Mouse (Mus musculus): ENCODE data around the gene Msn. TPM values are rescaled to one million over a fixed set of nuclear protein-coding genes. Genes with fewer than 3 reads are reported as not detected.

Gene Msn
- polyA plus RNA-seq, 1 experiment = 43.5 TPM

GRCm38 (mm10) chrX:96117366-96117765, 21.5 kb downstream of the Msn start:
- no peak for TF ChIP-seq POLR2A (IDR thresholded peaks at IDR 0.05; ENCODE audit: borderline replicate concordance, extremely low read depth, insufficient read depth, insufficient read length, poor library complexity, severe bottlenecking)
- TF ChIP-seq CTCF (IDR thresholded peaks at IDR 0.05; ENCODE audit: borderline replicate concordance, extremely low read depth, insufficient read depth, insufficient read length) = no peak
- DNase-seq (ENCODE audit: low read depth) = no peak

DNA sequence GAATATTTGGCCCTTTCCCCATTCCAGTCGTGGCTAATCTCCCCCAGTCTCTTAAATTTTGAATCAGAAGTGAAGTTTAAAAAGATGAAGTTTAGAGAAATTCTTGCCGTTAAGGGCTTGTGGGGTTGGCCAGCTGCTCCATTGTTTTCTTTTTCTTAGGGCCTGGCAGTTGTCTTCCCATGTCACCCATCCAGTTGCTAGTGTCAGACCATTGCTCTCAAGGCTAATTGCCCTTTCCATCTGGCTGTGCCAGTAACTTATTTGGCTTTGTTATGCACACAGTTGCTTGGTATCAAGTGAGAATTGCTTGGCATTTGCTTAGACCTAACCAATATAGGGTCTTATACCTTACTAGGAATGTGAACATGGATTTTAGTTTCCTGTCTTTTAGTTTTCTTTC, 24.2 kb downstream of the Msn start:
- TF ChIP-seq CTCF (IDR thresholded peaks at IDR 0.05; ENCODE audit: borderline replicate concordance, extremely low read depth, insufficient read depth, insufficient read length) (no peak), POLR2A (IDR thresholded peaks at IDR 0.05; ENCODE audit: borderline replicate concordance, extremely low read depth, insufficient read depth, insufficient read length, poor library complexity, severe bottlenecking) (no peak)
- no peak for DNase-seq (ENCODE audit: low read depth)

DNA sequence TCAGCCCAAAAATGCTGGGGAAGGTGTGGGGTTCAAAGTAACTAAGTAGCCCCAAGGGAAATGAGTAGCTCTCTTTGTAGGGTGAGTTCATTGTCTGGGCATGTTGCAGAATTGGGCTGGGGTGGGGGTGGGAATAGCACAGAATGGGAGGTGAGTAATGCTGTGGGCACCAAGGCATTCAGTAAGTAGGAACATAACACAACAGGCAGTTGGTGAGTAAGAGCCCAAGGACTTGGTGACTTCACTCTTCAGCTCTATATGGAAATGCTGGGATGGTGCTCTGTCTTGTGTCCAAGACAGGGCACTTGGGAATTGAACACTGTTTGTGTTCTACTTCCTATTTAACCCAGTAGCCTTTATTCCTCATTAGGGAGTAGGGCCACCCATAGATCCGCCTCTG, 26.1 kb downstream of the Msn start:
- TF ChIP-seq CTCF (IDR thresholded peaks at IDR 0.05; ENCODE audit: borderline replicate concordance, extremely low read depth, insufficient read depth, insufficient read length) (no peak), POLR2A (IDR thresholded peaks at IDR 0.05; ENCODE audit: borderline replicate concordance, extremely low read depth, insufficient read depth, insufficient read length, poor library complexity, severe bottlenecking) (no peak)
- no peak for DNase-seq (ENCODE audit: low read depth)

- DNase-seq (ENCODE audit: low read depth) = no peak
- TF ChIP-seq POLR2A (IDR thresholded peaks at IDR 0.05; ENCODE audit: borderline replicate concordance, extremely low read depth, insufficient read depth, insufficient read length, poor library complexity, severe bottlenecking) (no peak), CTCF (IDR thresholded peaks at IDR 0.05; ENCODE audit: borderline replicate concordance, extremely low read depth, insufficient read depth, insufficient read length) (no peak)
These were observed 31.0 kb downstream of the Msn start for GRCm38 (mm10) chrX:96126803-96127202.

DNA sequence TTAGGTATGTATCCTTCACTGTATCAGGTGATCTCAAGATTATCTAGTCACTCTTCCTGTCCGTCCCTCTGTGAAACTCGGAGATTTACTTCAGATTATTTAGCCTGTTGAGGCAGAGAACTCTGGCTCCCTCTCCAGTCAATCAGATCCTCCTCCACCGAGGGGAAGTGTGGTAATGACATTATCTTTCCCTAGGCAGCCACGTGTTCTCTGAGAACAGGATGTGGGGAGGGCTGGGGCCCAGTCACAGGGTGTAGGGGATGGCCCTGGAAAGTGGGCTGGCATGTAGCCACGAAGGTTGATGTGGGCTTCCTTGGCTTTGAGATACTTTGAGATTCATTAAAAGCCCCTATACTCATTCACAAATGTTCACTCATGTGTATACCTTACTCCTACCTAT, 34.3 kb downstream of the Msn start:
- no peak for DNase-seq (ENCODE audit: low read depth)
- TF ChIP-seq CTCF (IDR thresholded peaks at IDR 0.05; ENCODE audit: borderline replicate concordance, extremely low read depth, insufficient read depth, insufficient read length) = no peak
- TF ChIP-seq POLR2A (IDR thresholded peaks at IDR 0.05; ENCODE audit: borderline replicate concordance, extremely low read depth, insufficient read depth, insufficient read length, poor library complexity, severe bottlenecking) = no peak

- TF ChIP-seq POLR2A (IDR thresholded peaks at IDR 0.05; ENCODE audit: borderline replicate concordance, extremely low read depth, insufficient read depth, insufficient read length, poor library complexity, severe bottlenecking) (no peak), CTCF (IDR thresholded peaks at IDR 0.05; ENCODE audit: borderline replicate concordance, extremely low read depth, insufficient read depth, insufficient read length) (no peak)
- DNase-seq (ENCODE audit: low read depth) = no peak
These were observed 34.8 kb downstream of the Msn start for GRCm38 (mm10) chrX:96130663-96131062.

GRCm38 (mm10) chrX:96133260-96133659, 37.4 kb downstream of the Msn start:
- peak; percentile 15 for DNase-seq (ENCODE audit: low read depth)
- TF ChIP-seq CTCF (IDR thresholded peaks at IDR 0.05; ENCODE audit: borderline replicate concordance, extremely low read depth, insufficient read depth, insufficient read length) (no peak), POLR2A (IDR thresholded peaks at IDR 0.05; ENCODE audit: borderline replicate concordance, extremely low read depth, insufficient read depth, insufficient read length, poor library complexity, severe bottlenecking) (no peak)

GRCm38 (mm10) chrX:96134243-96134661, 38.4 kb downstream of the Msn start:
- TF ChIP-seq POLR2A (IDR thresholded peaks at IDR 0.05; ENCODE audit: borderline replicate concordance, extremely low read depth, insufficient read depth, insufficient read length, poor library complexity, severe bottlenecking) (no peak), CTCF (IDR thresholded peaks at IDR 0.05; ENCODE audit: borderline replicate concordance, extremely low read depth, insufficient read depth, insufficient read length) (no peak)
- no peak for DNase-seq (ENCODE audit: low read depth)

DNA sequence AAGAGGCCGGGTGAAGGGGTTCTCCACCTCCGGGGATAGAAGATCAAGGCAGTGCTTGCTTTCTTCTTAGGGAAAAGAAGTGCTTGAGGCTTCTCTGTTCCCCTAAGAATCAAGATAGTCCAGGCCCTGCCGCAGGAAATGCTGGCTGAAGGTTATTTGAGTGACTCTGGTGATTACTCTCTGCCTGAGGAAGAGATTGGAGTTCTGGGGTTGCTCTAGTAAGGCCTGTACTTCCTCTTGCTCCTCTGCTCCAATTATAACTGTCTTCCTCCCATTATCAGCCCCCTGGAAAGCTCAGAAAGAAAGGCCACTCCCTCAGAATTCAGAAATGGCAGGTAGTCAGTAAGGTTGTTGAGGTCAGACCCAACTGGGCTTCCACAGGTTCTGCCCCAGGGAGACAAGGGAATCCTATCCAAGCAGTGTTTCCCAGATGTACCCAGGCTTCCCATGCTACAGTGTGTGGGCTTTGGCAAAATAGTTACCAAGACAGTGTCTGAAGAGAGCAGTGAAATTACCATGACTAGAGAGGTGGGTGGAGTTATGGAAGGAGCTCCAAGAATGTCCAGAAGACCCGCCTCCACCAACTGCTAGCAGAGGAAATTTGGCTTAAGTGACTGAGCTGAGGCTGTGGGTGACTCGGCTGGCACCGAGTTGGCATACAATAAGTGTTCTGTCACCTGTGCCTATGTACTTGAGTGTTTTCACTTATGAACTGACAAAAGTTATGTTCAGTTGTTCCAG, 39.2 kb downstream of the Msn start:
- peak; percentile 3 for DNase-seq (ENCODE audit: low read depth)
- no peak for TF ChIP-seq POLR2A (IDR thresholded peaks at IDR 0.05; ENCODE audit: borderline replicate concordance, extremely low read depth, insufficient read depth, insufficient read length, poor library complexity, severe bottlenecking)
- no peak for TF ChIP-seq CTCF (IDR thresholded peaks at IDR 0.05; ENCODE audit: borderline replicate concordance, extremely low read depth, insufficient read depth, insufficient read length)

DNA sequence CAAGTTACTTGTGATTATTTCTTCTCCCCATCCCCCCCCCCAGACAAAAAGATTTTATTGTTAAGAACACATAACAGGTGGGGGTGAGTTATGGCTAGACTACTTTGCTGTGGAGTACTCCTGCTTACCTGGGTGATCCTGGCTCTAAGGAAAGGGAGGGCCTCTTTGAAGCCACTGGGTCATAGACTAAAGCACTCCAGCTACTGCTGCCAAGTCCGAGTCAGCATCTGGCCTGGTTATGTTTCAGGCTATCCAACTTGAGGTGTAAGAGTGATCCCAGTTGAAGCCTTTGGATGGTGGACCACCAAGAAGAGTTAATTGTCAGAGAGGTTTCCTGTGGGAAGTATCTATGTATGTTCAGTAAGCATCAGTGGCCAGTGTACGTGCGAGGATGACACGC, 39.7 kb downstream of the Msn start:
- DNase-seq (ENCODE audit: low read depth) = no peak
- TF ChIP-seq CTCF (IDR thresholded peaks at IDR 0.05; ENCODE audit: borderline replicate concordance, extremely low read depth, insufficient read depth, insufficient read length) = no peak
- no peak for TF ChIP-seq POLR2A (IDR thresholded peaks at IDR 0.05; ENCODE audit: borderline replicate concordance, extremely low read depth, insufficient read depth, insufficient read length, poor library complexity, severe bottlenecking)

GRCm38 (mm10) chrX:96139262-96139661, 43.4 kb downstream of the Msn start:
- TF ChIP-seq POLR2A (IDR thresholded peaks at IDR 0.05; ENCODE audit: borderline replicate concordance, extremely low read depth, insufficient read depth, insufficient read length, poor library complexity, severe bottlenecking) (no peak), CTCF (IDR thresholded peaks at IDR 0.05; ENCODE audit: borderline replicate concordance, extremely low read depth, insufficient read depth, insufficient read length) (no peak)

DNA sequence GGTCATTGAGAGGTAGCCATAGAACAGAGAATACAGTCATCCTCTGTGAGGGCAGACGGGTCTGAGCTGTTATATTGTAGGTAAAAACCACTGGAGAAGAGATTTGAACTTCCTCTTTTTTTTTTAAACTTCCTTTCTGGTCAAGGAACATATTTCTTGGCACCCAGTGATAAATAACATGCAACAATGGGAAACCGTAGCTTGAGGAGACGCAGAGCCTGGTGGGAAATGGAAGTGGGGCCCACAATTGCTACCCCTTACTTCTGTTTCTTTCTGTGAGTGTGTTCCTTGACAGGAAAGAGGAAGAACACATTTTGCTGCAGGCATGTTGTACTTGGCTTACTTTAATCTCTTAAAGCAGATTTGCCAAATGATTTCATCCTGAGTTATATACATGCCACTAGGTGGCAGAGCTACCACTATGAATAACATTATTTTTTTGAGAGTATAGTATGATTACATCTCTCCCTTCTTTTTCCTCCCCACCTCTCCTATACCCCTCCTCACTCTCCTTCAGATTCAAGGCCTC, 49.2 kb downstream of the Msn start:
- TF ChIP-seq POLR2A (IDR thresholded peaks at IDR 0.05; ENCODE audit: borderline replicate concordance, extremely low read depth, insufficient read depth, insufficient read length, poor library complexity, severe bottlenecking) = no peak
- no peak for TF ChIP-seq CTCF (IDR thresholded peaks at IDR 0.05; ENCODE audit: borderline replicate concordance, extremely low read depth, insufficient read depth, insufficient read length)
- DNase-seq (ENCODE audit: low read depth) = peak; percentile 33

More at GRCm38 (mm10) chrX:96139262-96139661, 43.4 kb downstream of the Msn start:
- no peak for DNase-seq (ENCODE audit: low read depth)
